Mouse (Mus musculus): ENCODE data around the gene Alad. TPM values are rescaled to one million over a fixed set of nuclear protein-coding genes. Genes with fewer than 3 reads are reported as not detected.

The Alad gene
- polyA plus RNA-seq (2016; fragmentation: Nextera tagmentation; extraction: Ambion mirVana) = 67.3 and 68.4 TPM in 2 replicates

- Histone ChIP-seq H3K4me2 (replicated peaks) (peak within 1 kb of the TSS; percentile 78), H3K4me3 (peak within 1 kb of the TSS; percentile 71), H3K27ac (replicated peaks) (peak within 1 kb of the TSS; percentile 80), H3K36me3 (peaks cover 15% of the 10 kb centered on the region; the same call in 1 of the 2 replicates), H3K9me3 (no peaks in the 10 kb centered on the region), H3K9ac (replicated peaks) (peak within 1 kb of the TSS; percentile 77), H3K4me1 (peaks cover 29% of the 10 kb centered on the region), H3K27me3 (no peaks in the 10 kb centered on the region)
- WGBS = under 1% methylated on average over 37 of the region's 37 CpGs
- peak; percentile 88 for ATAC-seq (ENCODE audit: low FRiP score, low read depth)
These were observed at the start of gene Alad for GRCm38 (mm10) chr4:62519849-62520233. Alad (minus strand) TSS chr4:62519918.

DNA sequence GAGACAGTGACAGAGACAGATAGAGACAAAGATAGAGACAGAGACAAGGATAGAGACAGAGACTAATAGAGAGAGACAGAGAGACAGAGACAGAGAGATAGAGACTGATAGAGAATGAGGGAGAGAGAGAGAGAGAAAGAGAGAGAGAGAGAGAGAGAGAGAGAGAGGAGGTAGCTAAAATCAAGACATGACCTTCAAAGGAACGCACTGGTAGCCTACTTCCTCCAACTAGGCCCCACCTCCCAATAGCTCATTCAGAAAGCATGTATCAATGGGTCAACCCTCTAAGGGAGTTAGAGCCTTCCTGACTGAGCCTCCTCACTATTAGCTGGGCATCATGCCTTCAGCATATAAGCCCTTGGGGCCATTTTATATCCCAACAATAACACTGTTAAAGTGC is 48.6 kb upstream of the Alad start:
- no peak overlapping the region for H3K4me2 ChIP-seq (replicated peaks)
- no peaks in the 10 kb centered on the region for H3K27me3 ChIP-seq
- no peak overlapping the region for H3K9ac ChIP-seq (replicated peaks)
- H3K36me3 ChIP-seq = no peaks in the 10 kb centered on the region
- 91% methylated on average over 1 of the region's 1 CpGs for WGBS
- no peak for ATAC-seq (ENCODE audit: low FRiP score, low read depth)
- no peaks in the 10 kb centered on the region for H3K9me3 ChIP-seq
- no peak overlapping the region for H3K4me3 ChIP-seq
- H3K4me1 ChIP-seq = no peaks in the 10 kb centered on the region
- no peak overlapping the region for H3K27ac ChIP-seq (replicated peaks)

DNA sequence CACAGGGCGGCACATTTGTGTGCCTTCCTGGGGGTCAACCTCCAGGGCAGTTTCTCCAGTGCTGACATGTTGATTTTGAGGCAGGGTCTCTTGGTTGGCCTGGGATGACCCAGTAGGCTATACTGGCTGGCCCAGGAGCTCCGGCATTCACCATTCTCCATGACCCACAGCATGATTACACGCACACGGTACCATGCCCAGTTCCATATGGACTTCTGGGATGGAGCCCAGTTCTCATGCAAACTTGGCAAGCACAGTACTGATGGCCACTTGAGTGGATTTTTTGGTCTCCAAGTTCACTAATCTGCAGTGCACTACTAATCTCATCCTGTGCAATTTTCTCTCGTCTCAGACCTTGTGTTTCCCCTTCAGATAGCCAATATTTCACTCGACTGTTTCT is 48.0 kb upstream of the Alad start:
- no peak for ATAC-seq (ENCODE audit: low FRiP score, low read depth)
- Histone ChIP-seq H3K4me2 (replicated peaks) (no peak overlapping the region), H3K9ac (replicated peaks) (no peak overlapping the region), H3K27ac (replicated peaks) (no peak overlapping the region), H3K36me3 (no peaks in the 10 kb centered on the region), H3K4me3 (no peak overlapping the region), H3K4me1 (no peaks in the 10 kb centered on the region), H3K9me3 (no peaks in the 10 kb centered on the region), H3K27me3 (no peaks in the 10 kb centered on the region)
- 93% methylated on average over 6 of the region's 6 CpGs for WGBS

DNA sequence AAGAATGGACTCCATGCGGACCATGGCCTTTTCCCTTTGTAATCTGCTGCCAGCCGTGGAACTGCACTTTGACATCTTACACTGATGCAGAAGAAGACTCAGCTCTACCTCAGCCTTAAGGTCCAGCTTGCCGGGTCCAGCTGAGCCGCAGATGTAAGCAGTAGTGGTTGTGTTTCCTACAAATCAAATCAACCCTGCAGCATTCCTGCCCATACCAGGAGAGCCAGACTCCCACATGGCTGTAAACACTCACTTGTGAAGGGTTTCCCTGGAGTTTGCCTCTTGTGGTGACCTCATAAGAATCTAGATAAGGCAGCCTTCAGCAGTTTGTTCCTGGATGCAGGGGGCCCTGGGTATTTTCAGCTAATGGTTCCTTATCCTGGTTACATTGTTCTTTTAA is 46.8 kb upstream of the Alad start:
- peaks cover 3% of the 10 kb centered on the region; the same call in 1 of the 2 replicates for H3K4me1 ChIP-seq
- WGBS = 90% methylated on average over 4 of the region's 4 CpGs
- H3K27me3 ChIP-seq = no peaks in the 10 kb centered on the region
- no peak overlapping the region for H3K27ac ChIP-seq (replicated peaks)
- ATAC-seq (ENCODE audit: low FRiP score, low read depth) = no peak
- no peak overlapping the region for H3K4me3 ChIP-seq
- no peak overlapping the region for H3K4me2 ChIP-seq (replicated peaks)
- H3K36me3 ChIP-seq = no peaks in the 10 kb centered on the region
- H3K9ac ChIP-seq (replicated peaks) = no peak overlapping the region
- no peaks in the 10 kb centered on the region for H3K9me3 ChIP-seq

DNA sequence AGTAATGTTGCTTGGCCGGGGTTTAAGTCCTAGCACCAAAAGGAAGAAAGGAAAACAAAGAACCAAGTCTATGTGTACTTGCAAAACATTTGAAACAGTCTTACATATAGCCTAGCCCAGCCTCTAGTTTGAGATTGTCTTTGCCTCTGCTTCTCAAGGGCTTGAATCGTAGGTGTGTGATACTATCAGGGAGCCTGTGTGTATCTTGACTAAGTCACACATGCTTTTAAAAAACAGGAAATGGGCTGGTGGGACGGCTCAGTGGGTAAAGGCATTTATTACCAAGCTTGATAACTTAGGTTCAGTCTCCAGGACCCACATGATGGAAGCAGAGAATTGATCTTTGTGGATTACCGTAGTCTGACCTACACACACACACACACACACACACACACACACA is 42.3 kb upstream of the Alad start:
- Histone ChIP-seq H3K4me1 (peaks cover 6% of the 10 kb centered on the region; the same call in 1 of the 2 replicates), H3K36me3 (no peaks in the 10 kb centered on the region), H3K27ac (replicated peaks) (no peak overlapping the region), H3K9ac (replicated peaks) (no peak overlapping the region), H3K4me3 (no peak overlapping the region), H3K27me3 (no peaks in the 10 kb centered on the region), H3K9me3 (no peaks in the 10 kb centered on the region), H3K4me2 (replicated peaks) (no peak overlapping the region)
- ATAC-seq (ENCODE audit: low FRiP score, low read depth) = no peak
- 79% methylated on average over 4 of the region's 4 CpGs for WGBS

DNA sequence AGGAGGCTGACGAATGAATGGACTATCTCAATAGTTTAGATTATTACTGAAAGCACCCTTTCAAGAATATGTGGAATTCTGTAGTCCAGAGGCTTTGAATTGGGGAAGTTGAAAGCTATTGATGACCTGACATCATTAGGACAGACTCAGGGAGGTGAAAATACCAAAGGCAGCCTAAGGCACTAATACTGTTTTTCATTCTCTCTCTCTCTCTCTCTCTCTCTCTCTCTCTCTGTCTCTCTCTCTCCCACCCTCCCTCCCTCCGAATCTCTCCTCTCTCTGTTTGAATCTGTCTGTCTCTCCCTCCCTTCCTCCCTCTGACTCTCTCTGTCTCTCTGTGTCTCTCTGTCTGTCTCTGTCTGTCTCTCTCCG is 41.9 kb upstream of the Alad start:
- Histone ChIP-seq H3K4me2 (replicated peaks) (no peak overlapping the region), H3K9ac (replicated peaks) (no peak overlapping the region), H3K36me3 (no peaks in the 10 kb centered on the region), H3K4me1 (peaks cover 6% of the 10 kb centered on the region; the same call in 1 of the 2 replicates), H3K27me3 (no peaks in the 10 kb centered on the region), H3K4me3 (no peak overlapping the region), H3K9me3 (no peaks in the 10 kb centered on the region), H3K27ac (replicated peaks) (no peak overlapping the region)
- 53% methylated on average over 3 of the region's 3 CpGs for WGBS
- ATAC-seq (ENCODE audit: low FRiP score, low read depth) = peak; percentile 28; the same call in 1 of the 2 replicates

DNA sequence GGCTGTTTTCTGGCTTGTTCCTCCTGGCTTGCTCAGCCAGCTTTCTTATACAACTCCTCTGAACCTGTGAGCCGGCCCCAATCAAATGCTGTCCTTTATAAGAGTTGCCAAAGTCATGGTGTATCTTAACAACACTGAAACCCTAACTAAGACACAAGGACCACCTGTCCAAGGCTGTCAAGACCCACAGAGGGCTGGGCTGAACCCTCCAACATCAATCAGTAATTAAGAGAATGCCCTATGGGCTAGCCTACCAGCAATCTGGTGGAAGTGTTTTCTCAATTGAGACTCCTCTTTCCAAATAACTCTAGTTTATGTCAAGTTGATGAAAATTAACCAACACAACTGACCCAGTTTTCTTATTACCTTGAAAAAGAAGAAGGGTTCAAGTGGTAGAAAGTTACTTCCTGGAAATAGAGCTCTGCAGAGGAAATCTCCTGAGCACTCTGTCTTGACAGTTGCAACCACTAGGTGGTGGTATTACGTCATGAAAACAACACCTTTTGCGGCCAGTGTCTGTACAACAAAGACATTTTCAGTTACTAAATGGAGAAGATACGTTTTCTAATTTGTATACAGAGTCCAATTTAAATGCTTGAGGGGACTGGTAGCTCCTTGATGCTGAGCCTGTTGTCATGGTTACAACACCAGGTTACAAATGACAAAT is 41.4 kb upstream of the Alad start:
- Histone ChIP-seq H3K9ac (replicated peaks) (no peak overlapping the region), H3K9me3 (no peaks in the 10 kb centered on the region), H3K27ac (replicated peaks) (no peak overlapping the region), H3K4me1 (peaks cover 6% of the 10 kb centered on the region; the same call in 1 of the 2 replicates), H3K4me2 (replicated peaks) (no peak overlapping the region), H3K36me3 (no peaks in the 10 kb centered on the region), H3K4me3 (no peak overlapping the region), H3K27me3 (no peaks in the 10 kb centered on the region)
- WGBS = 23% methylated on average over 4 of the region's 4 CpGs
- ATAC-seq (ENCODE audit: low FRiP score, low read depth) = peak; percentile 74

DNA sequence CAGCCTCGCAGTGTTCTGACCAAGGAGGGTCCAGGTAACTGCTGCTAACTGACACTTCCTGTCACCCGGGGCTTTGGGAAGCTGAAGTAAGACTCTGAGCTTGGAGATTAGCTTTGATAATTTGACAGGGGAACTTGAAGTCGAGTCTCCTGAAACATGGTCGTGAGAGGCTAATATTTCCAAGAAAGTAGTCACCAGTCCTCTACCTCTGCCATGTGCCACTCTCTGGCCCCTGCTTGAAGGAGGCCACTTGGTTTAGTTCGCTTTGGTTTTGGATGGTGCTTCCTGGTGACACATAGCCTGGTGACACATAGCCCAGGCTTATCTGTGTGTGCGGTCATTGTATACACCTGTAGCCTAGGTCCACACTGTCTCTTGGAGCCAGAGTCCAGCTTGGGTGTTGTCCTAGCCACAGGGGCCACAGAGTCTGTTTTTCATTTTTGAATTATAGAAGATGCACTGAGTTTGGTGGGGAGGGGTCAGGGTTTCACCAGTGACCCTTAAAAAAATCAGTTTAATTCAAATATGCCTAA is 40.1 kb upstream of the Alad start, which contains the start of gene Rgs3:
Gene Rgs3 (plus strand): TSS at position 51 of the 533 bp plus-strand sequence.
- no peak for ATAC-seq (ENCODE audit: low FRiP score, low read depth)
- no peak within 1 kb of the TSS for H3K4me2 ChIP-seq (replicated peaks)
- H3K36me3 ChIP-seq = no peaks in the 10 kb centered on the region
- WGBS = 67% methylated on average over 6 of the region's 6 CpGs
- H3K9ac ChIP-seq (replicated peaks) = no peak within 1 kb of the TSS
- H3K27me3 ChIP-seq = no peaks in the 10 kb centered on the region
- no peak within 1 kb of the TSS for H3K27ac ChIP-seq (replicated peaks)
- no peaks in the 10 kb centered on the region for H3K9me3 ChIP-seq
- peaks cover 6% of the 10 kb centered on the region; the same call in 1 of the 2 replicates for H3K4me1 ChIP-seq
- H3K4me3 ChIP-seq = no peak within 1 kb of the TSS

DNA sequence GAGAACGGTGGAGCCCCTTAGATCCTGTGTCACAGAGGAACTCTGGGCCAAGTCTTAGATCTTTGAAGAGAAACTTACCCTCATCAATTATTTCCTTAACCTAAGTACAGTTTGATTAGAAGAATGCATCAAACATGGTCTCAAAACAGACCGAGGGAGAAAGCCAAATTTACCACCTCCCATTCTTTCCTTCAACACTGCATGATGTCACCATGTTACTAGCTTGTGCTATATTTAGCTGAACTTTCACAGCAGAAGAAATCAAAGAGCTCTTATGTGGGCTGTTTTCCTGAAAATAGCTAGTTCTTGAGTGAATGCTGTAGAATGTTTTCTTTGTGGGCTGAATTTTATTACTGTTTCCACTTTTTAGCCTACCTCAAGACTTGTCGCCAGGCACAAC is 37.7 kb upstream of the Alad start:
- Histone ChIP-seq H3K4me1 (peaks cover 6% of the 10 kb centered on the region; the same call in 1 of the 2 replicates), H3K27ac (replicated peaks) (no peak overlapping the region), H3K4me2 (replicated peaks) (no peak overlapping the region), H3K36me3 (no peaks in the 10 kb centered on the region), H3K9me3 (no peaks in the 10 kb centered on the region), H3K27me3 (no peaks in the 10 kb centered on the region), H3K4me3 (no peak overlapping the region), H3K9ac (replicated peaks) (no peak overlapping the region)
- ATAC-seq (ENCODE audit: low FRiP score, low read depth) = no peak
- WGBS = 86% methylated on average over 3 of the region's 3 CpGs

DNA sequence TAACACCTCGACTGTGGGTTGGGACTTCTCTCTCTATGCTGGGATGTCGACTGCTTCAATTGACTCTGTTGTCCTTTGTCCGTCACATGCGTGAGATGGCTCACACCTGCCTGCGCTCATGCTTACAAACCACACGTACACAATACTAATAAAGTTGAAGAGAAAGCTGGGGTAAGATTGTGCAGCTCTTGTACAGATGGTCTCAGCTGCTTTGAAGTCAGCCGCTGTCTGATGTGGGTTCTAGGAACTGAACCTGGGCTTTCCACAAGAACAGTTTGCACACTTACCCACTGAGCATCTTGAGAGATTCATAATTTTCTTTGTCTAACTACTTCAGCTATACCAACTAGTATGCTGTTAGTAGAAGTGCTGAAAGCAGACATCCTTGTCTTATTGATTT is 32.2 kb upstream of the Alad start:
- WGBS = 88% methylated on average over 7 of the region's 7 CpGs
- no peak overlapping the region for H3K4me2 ChIP-seq (replicated peaks)

GRCm38 (mm10) chr4:62544801-62545200 is 25.1 kb upstream of the Alad start:
- H3K4me1 ChIP-seq = no peaks in the 10 kb centered on the region
- ATAC-seq (ENCODE audit: low FRiP score, low read depth) = no peak
- no peaks in the 10 kb centered on the region for H3K9me3 ChIP-seq
- no peaks in the 10 kb centered on the region for H3K27me3 ChIP-seq
- H3K4me2 ChIP-seq (replicated peaks) = no peak overlapping the region
- no peak overlapping the region for H3K4me3 ChIP-seq
- H3K9ac ChIP-seq (replicated peaks) = no peak overlapping the region
- no peak overlapping the region for H3K27ac ChIP-seq (replicated peaks)
- no peaks in the 10 kb centered on the region for H3K36me3 ChIP-seq

More for the DNA sequence above, 32.2 kb upstream of the Alad start:
- Histone ChIP-seq H3K36me3 (no peaks in the 10 kb centered on the region), H3K27ac (replicated peaks) (no peak overlapping the region), H3K9me3 (no peaks in the 10 kb centered on the region), H3K4me1 (no peaks in the 10 kb centered on the region), H3K27me3 (no peaks in the 10 kb centered on the region), H3K4me3 (no peak overlapping the region), H3K9ac (replicated peaks) (no peak overlapping the region)
- no peak for ATAC-seq (ENCODE audit: low FRiP score, low read depth)

DNA sequence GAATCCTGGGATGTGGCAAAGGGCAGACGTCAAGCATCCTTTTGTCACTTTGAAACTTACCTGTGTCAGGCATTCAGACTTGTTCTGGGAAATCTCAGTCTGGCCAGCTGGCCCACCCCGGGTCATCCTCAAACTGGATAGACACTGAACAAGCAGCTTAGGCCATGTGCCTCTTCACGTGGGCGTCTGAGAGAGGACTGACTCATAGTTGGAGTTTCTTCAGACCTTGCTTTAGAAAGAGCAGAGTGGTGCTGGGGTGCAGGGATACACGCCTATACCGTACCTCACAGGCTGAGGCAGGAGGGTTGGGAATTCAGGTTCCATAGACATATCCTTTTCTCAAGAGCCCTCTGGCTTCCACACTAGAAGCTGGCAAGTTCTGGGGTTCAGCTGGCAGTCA is 24.1 kb upstream of the Alad start:
- Histone ChIP-seq H3K4me1 (no peaks in the 10 kb centered on the region), H3K9ac (replicated peaks) (no peak overlapping the region), H3K9me3 (no peaks in the 10 kb centered on the region), H3K4me3 (no peak overlapping the region), H3K27ac (replicated peaks) (no peak overlapping the region), H3K4me2 (replicated peaks) (no peak overlapping the region), H3K27me3 (no peaks in the 10 kb centered on the region), H3K36me3 (no peaks in the 10 kb centered on the region)
- WGBS = 91% methylated on average over 6 of the region's 6 CpGs
- no peak for ATAC-seq (ENCODE audit: low FRiP score, low read depth)

All from midbrain, embryonic 12.5 days (tissue).